In genomic region chr7:44816470-44817021, GRCm38 (mm10) we compare ENCODE assay signal across 7 mouse cellular contexts. TPM values are rescaled to one million over a fixed set of nuclear protein-coding genes. Genes with fewer than 3 reads are reported as not detected.
DNase-seq lines count a peak whose midpoint lies in the region; ATAC-seq lines count a peak whose summit lies in the region.

TSS of gene Atf5 (minus strand) at chr7:44816658.

- peak; percentile 58 for DNase-seq in 3T3-L1 (ENCODE audit: low read depth, low spot score)
- DNase-seq in ES-CJ7 (ENCODE audit: low read depth, low spot score) = peak; percentile 41
- DNase-seq in embryo, embryonic 11 days = peak; percentile 79
- no peak for DNase-seq in gonadal fat pad, adult 2 months (ENCODE audit: low read depth)
- DNase-seq in kidney, postnatal 14 days = peak; percentile 76
- peak; percentile 86 for DNase-seq in testis, postnatal 10 days (ENCODE audit: low spot score)

- peak within 1 kb of the TSS; percentile 60 for H3K4me2 ChIP-seq in lung, embryonic 15.5 days

- peak; percentile 43 for ATAC-seq in lung, embryonic 15.5 days (ENCODE audit: borderline replicate concordance, extremely low read depth, low FRiP score, low TSS enrichment)

- peaks cover 51% of the 10 kb centered on the region for H3K4me1 ChIP-seq in lung, embryonic 15.5 days

- H3K9ac ChIP-seq in lung, embryonic 15.5 days = peak within 1 kb of the TSS; percentile 96

- no peaks in the 10 kb centered on the region for H3K9me3 ChIP-seq in lung, embryonic 15.5 days

- H3K27me3 ChIP-seq in lung, embryonic 15.5 days = no peaks in the 10 kb centered on the region

- under 1% methylated on average over 32 of the region's 57 CpGs for WGBS in lung, embryonic 15.5 days

- H3K36me3 ChIP-seq in lung, embryonic 15.5 days = peaks cover 15% of the 10 kb centered on the region

- peak within 1 kb of the TSS; percentile 98 for H3K27ac ChIP-seq in lung, embryonic 15.5 days

- peak within 1 kb of the TSS; percentile 79 for H3K4me3 ChIP-seq in lung, embryonic 15.5 days

RNA-seq across cellular contexts. Expression of gene Atf5, which starts in this region (rescaled TPM):
- 139 and 143 TPM in 2 replicates for polyA plus RNA-seq in gonadal fat pad, adult 2 months (2012; rRNA removed)
- 4.9 and 5.0 TPM in 2 replicates for polyA plus RNA-seq in lung, embryonic 15.5 days (2015; fragmentation: Nextera tagmentation; extraction: Ambion mirVana)

Comparison
In these comparisons a context has a peak if more than half of its experiments do, and no peak if none do; other contexts are left out.
1. RNA of gene Atf5 (polyA plus RNA-seq): 139 to 143 TPM in gonadal fat pad, adult 2 months; 4.9 to 5.0 TPM in lung, embryonic 15.5 days; every median in the first group is over 10 times any median in the second.